Mouse (Mus musculus) myocyte (in vitro differentiated cells): ENCODE measurements at regions not wholly inside any gene's neighbourhood (a gene's known extent, or its start where the extent isn't known, plus 50 kb on each side); places are given as distances from the start of the nearest gene placed in this dataset.

Experiments used
- H3K27me3 ChIP-seq: one replicate; pipeline ENCODE4 v1.6.1; 2011; ENCODE audit not compliant: control insufficient read depth, insufficient read depth, insufficient read length
- H3K36me3 ChIP-seq: one replicate; pipeline ENCODE4 v1.6.1; 2011; ENCODE audit not compliant: control insufficient read depth, insufficient read depth
- H3K4me2 ChIP-seq: one replicate; pipeline ENCODE4 v1.6.1; 2011; ENCODE audit warnings: low read depth, control low read depth
- H3K4me3 ChIP-seq: one replicate; pipeline ENCODE4 v1.5.1; 2011; ENCODE audit warnings: mild to moderate bottlenecking, control low read depth, moderate library complexity
- H3K79me2 ChIP-seq: one replicate; pipeline ENCODE4 v1.6.1; 2011; ENCODE audit not compliant: control insufficient read depth, insufficient read depth
- H3ac ChIP-seq: one replicate; pipeline ENCODE4 v1.6.1; 2011; ENCODE audit not compliant: control insufficient read depth, insufficient read length
- CEBPB ChIP-seq: IDR thresholded peaks from 2 replicates; pipeline ENCODE4 v1.6.1; 2011; ENCODE audit warnings: mild to moderate bottlenecking, moderate library complexity; ENCODE audit not compliant: poor library complexity, insufficient read depth, severe bottlenecking
- E2F4 ChIP-seq: IDR thresholded peaks from one replicate; pipeline ENCODE4 v1.6.1; 2011; ENCODE audit warnings: mild to moderate bottlenecking, control low read depth, moderate library complexity; ENCODE audit not compliant: insufficient read depth
- MAX ChIP-seq: IDR thresholded peaks from one replicate; pipeline ENCODE4 v1.6.1; 2011; ENCODE audit warnings: low read depth, mild to moderate bottlenecking, control low read depth
- MYOD1 ChIP-seq, 3 experiments: IDR thresholded peaks; one replicate each; pipeline ENCODE4 v1.6.1; 2011; ENCODE audit warnings: control low read depth in 2 of 3, low read depth in 2 of 3, mild to moderate bottlenecking in 2 of 3, moderate library complexity in 1 of 3; ENCODE audit not compliant: insufficient read length in 2 of 3, control insufficient read depth in 1 of 3
- MYOG ChIP-seq, 3 experiments: IDR thresholded peaks; one replicate each; pipeline ENCODE4 v1.6.1; 2011; ENCODE audit warnings: control low read depth in 2 of 3, low read depth in 2 of 3, mild to moderate bottlenecking in 2 of 3; ENCODE audit not compliant: insufficient read length in 2 of 3, control insufficient read depth in 1 of 3, insufficient read depth in 1 of 3
- POLR2A ChIP-seq: IDR thresholded peaks from one replicate; pipeline ENCODE4 v1.6.1; 2011; ENCODE audit warnings: low read depth, mild to moderate bottlenecking, control low read depth, moderate library complexity; ENCODE audit not compliant: insufficient read length
- POLR2AphosphoS2 ChIP-seq: IDR thresholded peaks from one replicate; pipeline ENCODE4 v1.6.1; 2011; ENCODE audit warnings: low read depth, control low read depth; ENCODE audit not compliant: insufficient read length
- REST ChIP-seq: IDR thresholded peaks from one replicate; pipeline ENCODE4 v1.6.1; 2011; ENCODE audit warnings: mild to moderate bottlenecking, control low read depth, moderate library complexity; ENCODE audit not compliant: insufficient read depth, insufficient read length
- SRF ChIP-seq: IDR thresholded peaks from one replicate; pipeline ENCODE4 v1.6.1; 2011; ENCODE audit warnings: low read depth; ENCODE audit not compliant: control insufficient read depth, insufficient read length
- TCF12 ChIP-seq: IDR thresholded peaks from one replicate; pipeline ENCODE4 v1.6.1; 2011; ENCODE audit warnings: mild to moderate bottlenecking, control low read depth; ENCODE audit not compliant: poor library complexity, insufficient read depth, severe bottlenecking
- TCF3 ChIP-seq: IDR thresholded peaks from one replicate; pipeline ENCODE4 v1.6.1; 2011; ENCODE audit warnings: low read depth, control low read depth; ENCODE audit not compliant: insufficient read length
- USF1 ChIP-seq: IDR thresholded peaks from one replicate; pipeline ENCODE4 v1.6.1; 2011; ENCODE audit warnings: low read depth, mild to moderate bottlenecking, control low read depth, moderate library complexity

- Histone ChIP-seq H3K36me3 (no peaks in the 10 kb centered on the region), H3K27me3 (no peaks in the 10 kb centered on the region), H3K4me2 (no peak overlapping the region), H3ac (no peak overlapping the region), H3K79me2 (no peaks in the 10 kb centered on the region), H3K4me3 (no peak overlapping the region)
- no peak for TF ChIP-seq POLR2A
- TF ChIP-seq REST, result no peak
Observed at GRCm38 (mm10) chr10:111790911-111791310, 181.6 kb upstream of the Krr1 start.

DNA sequence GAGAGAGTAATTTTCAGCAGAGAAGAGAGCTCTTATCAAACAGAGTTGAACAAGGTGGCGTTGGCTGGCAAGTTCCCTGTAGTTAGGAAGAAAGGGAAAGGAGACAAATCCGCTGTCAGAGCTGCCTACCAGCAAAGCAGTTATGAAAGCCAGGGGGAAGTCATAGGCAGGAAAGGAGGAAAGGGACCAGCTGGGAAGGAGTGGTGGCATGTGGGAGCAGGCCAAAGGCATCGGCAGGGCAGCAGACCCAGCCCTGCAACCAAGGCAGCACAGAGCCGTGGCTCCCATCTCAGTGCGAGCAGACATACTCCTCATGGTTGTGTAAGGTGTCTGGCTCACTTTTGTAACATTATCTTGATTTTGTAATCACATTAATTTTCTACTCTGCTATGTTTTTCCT lies 177.4 kb upstream of the Krr1 start:
- no peaks in the 10 kb centered on the region for H3K27me3 ChIP-seq
- no peak overlapping the region for H3K4me2 ChIP-seq
- TF ChIP-seq USF1, result no peak
- no peak for TF ChIP-seq MYOG (IDR thresholded peaks at IDR 0.05; ENCODE audit: control insufficient read depth in 1 of 3, insufficient read depth in 1 of 3, insufficient read length in 2 of 3, low read depth in 2 of 3)
- TF ChIP-seq SRF, result no peak
- TF ChIP-seq POLR2AphosphoS2, result no peak
- no peak for TF ChIP-seq MAX
- no peak for TF ChIP-seq E2F4
- TF ChIP-seq CEBPB, result no peak
- TF ChIP-seq REST, result no peak
- no peak for TF ChIP-seq TCF12
- no peak for TF ChIP-seq POLR2A
- no peak for TF ChIP-seq TCF3
- no peak for TF ChIP-seq MYOD1 (IDR thresholded peaks at IDR 0.05; ENCODE audit: control insufficient read depth in 1 of 3, insufficient read length in 2 of 3, low read depth in 2 of 3)
- H3K4me3 ChIP-seq, result no peak overlapping the region
- H3K36me3 ChIP-seq, result no peaks in the 10 kb centered on the region
- H3K79me2 ChIP-seq, result no peaks in the 10 kb centered on the region
- H3ac ChIP-seq, result no peak overlapping the region

DNA sequence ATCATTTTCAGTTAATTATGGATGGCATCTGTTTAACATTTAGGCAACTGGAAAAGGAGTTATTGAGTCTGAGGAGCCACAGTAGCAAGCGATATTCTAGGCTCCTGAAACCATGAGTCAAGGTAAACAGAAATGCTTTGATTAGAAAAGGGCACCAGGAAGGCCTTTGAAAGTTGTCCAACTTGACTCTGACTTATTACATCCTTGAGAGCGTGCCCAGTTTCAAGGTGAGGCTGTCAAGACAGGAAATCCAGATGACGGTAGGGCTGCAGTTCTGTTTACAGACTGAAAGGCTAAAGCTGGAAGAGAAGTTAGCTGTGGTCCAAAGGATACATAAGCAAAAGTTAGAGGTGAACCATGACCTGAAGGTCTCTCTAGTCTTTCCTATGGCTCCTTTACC lies 176.7 kb upstream of the Krr1 start:
- H3ac ChIP-seq, result no peak overlapping the region
- no peaks in the 10 kb centered on the region for H3K79me2 ChIP-seq
- H3K4me2 ChIP-seq, result no peak overlapping the region
- no peaks in the 10 kb centered on the region for H3K27me3 ChIP-seq
- TF ChIP-seq MAX (no peak), POLR2A (no peak), SRF (no peak), TCF12 (no peak), USF1 (no peak), E2F4 (no peak), TCF3 (no peak)
- H3K4me3 ChIP-seq, result no peak overlapping the region
- H3K36me3 ChIP-seq, result no peaks in the 10 kb centered on the region

DNA sequence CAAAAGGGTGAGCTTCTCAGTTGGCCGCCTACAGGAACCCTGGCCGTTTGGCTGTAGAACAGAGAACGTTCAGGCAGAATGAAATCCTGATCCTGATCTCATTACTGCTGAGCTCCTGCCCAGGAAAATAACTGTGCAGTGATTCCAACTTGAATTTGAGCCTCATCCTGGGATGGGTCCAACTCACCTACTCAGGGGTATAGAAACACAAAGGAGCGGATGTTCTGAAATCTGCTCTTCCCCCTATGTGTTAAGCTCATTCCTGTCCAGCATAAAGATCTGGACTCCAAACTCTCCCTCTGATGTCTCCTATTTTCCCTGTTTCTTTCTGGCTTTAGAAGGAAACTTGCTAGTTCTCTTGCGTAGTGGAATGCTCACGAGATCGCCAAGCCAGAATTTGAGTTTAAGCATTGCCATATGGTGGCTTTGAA lies 173.6 kb upstream of the Krr1 start:
- TF ChIP-seq TCF12 (no peak), TCF3 (no peak), E2F4 (no peak), CEBPB (no peak), MAX (no peak), REST (no peak), USF1 (no peak), MYOD1 (IDR thresholded peaks at IDR 0.05; ENCODE audit: control insufficient read depth in 1 of 3, insufficient read length in 2 of 3, low read depth in 2 of 3) (no peak), POLR2A (no peak), MYOG (IDR thresholded peaks at IDR 0.05; ENCODE audit: control insufficient read depth in 1 of 3, insufficient read depth in 1 of 3, insufficient read length in 2 of 3, low read depth in 2 of 3) (no peak), POLR2AphosphoS2 (no peak), SRF (no peak)
- Histone ChIP-seq H3K4me2 (no peak overlapping the region), H3K36me3 (no peaks in the 10 kb centered on the region), H3K4me3 (no peak overlapping the region), H3K27me3 (no peaks in the 10 kb centered on the region), H3K79me2 (no peaks in the 10 kb centered on the region), H3ac (no peak overlapping the region)

- H3K27me3 ChIP-seq, result no peaks in the 10 kb centered on the region
- H3K79me2 ChIP-seq, result no peaks in the 10 kb centered on the region
- no peaks in the 10 kb centered on the region for H3K36me3 ChIP-seq
- no peak overlapping the region for H3K4me3 ChIP-seq
- H3K4me2 ChIP-seq, result no peak overlapping the region
- TF ChIP-seq POLR2AphosphoS2, result no peak
- no peak for TF ChIP-seq REST
- no peak for TF ChIP-seq TCF3
- TF ChIP-seq E2F4, result no peak
- no peak for TF ChIP-seq USF1
- no peak for TF ChIP-seq CEBPB
- no peak for TF ChIP-seq SRF
- no peak for TF ChIP-seq TCF12
- no peak for TF ChIP-seq MAX
- no peak for TF ChIP-seq POLR2A
- no peak for TF ChIP-seq MYOD1 (IDR thresholded peaks at IDR 0.05; ENCODE audit: control insufficient read depth in 1 of 3, insufficient read length in 2 of 3, low read depth in 2 of 3)
- no peak for TF ChIP-seq MYOG (IDR thresholded peaks at IDR 0.05; ENCODE audit: control insufficient read depth in 1 of 3, insufficient read depth in 1 of 3, insufficient read length in 2 of 3, low read depth in 2 of 3)
- no peak overlapping the region for H3ac ChIP-seq
Observed at GRCm38 (mm10) chr10:111799850-111800589, 172.4 kb upstream of the Krr1 start.
